Mouse (Mus musculus) embryonic stem cell, embryonic (primary cell): Measurements from ENCODE around the gene Eprs.

Source experiments
- CTCF ChIA-PET, 4 experiments: fragments of 300-600 bp in 2 of 4; fragments of 350-600 bp in 2 of 4; sonication (Branson Sonifier 250); formaldehyde crosslinking; loops; one replicate each; lab custom pipeline; 2022; ENCODE audit warnings: inconsistent platforms in 2 of 4; lab: Charles Lee
- POLR2A ChIA-PET, 4 experiments: fragments of 300-600 bp in 2 of 4; fragments of 350-600 bp in 2 of 4; sonication (Branson Sonifier 250); formaldehyde crosslinking; loops; one replicate each; lab custom pipeline; 2022; ENCODE audit warnings: antibody characterized with exemption in 4 of 4, inconsistent platforms in 1 of 4; lab: Charles Lee

The Eprs gene

DNA sequence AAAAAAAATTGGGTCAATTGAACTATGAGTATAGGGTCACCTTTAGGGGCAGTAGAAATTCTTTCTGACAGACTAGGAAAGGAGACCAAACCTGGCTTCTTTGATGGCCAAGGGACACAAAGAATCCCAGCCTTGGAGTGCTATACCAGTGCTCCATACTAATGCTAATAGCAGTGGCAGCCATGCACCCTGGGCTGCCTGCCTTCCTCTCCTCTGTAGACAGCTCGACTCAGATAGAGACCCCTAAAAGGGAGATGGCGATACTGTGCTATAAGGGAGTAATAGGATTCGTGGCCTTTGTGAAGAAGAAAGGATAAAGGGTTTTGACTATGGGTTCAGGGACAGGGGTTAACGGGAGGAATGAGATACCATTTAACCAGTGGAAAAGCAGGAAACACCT, 91.3 kb downstream of the Eprs start:
- ChIA-PET POLR2A (interaction anchor here in 3 of 4 experiments (0.7 to 2.5 kb wide), 13 partner anchors 8 to 630 kb away, joined by 3 to 14 read pairs (median 4); partner anchors contain the start of gene Iars2 (in 1 of the 3)), CTCF (interaction anchor here in 1 of 4 experiments (0.7 kb wide), 1 partner anchor 28 kb away, joined by 3 read pairs; no protein-coding TSS in a partner anchor)

DNA sequence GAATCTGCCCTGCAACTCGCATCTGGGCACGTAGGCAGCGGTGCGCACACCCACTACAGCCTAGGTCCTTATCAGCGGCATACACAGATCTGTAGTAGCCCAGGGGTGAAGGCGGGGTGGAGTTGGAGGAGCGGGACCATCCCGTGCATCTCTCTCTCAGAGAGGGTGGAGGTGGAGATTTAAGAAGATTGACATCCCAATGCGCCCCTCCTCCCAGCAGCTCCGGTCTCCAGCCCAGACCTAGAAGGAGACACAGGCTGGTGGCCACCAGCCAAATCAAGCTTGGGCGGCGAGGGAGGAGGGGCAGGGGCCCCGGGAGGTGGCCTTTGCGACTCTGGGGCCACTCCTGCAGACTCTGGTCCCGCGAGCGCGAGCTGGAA, 91.7 kb downstream of the Eprs start, which contains the start of gene Slc30a10:
Gene Slc30a10, plus strand, starts transcription at position 274 of the 380 bp plus-strand sequence.
- CTCF ChIA-PET: interaction anchor here in 2 of 4 experiments (0.6 to 0.7 kb wide), 3 partner anchors 27 to 63 kb away, joined by 3 to 5 read pairs (median 3); no protein-coding TSS in a partner anchor
- POLR2A ChIA-PET: interaction anchor here in 3 of 4 experiments (0.7 to 2.5 kb wide), 18 partner anchors 9 to 630 kb away, joined by 3 to 14 read pairs (median 4); partner anchors contain the start of gene Iars2 (in 1 of the 3)

- ChIA-PET POLR2A (interaction anchor here in 3 of 4 experiments (0.7 to 2.5 kb wide), 18 partner anchors 9 to 631 kb away, joined by 3 to 14 read pairs (median 4); partner anchors contain the start of gene Iars2 (in 1 of the 3)), CTCF (interaction anchor here in 2 of 4 experiments (0.6 to 0.7 kb wide), 3 partner anchors 27 to 62 kb away, joined by 3 to 5 read pairs (median 3); no protein-coding TSS in a partner anchor)
Observed at GRCm38 (mm10) chr1:185454955-185455701, 92.3 kb downstream of the Eprs start.

DNA sequence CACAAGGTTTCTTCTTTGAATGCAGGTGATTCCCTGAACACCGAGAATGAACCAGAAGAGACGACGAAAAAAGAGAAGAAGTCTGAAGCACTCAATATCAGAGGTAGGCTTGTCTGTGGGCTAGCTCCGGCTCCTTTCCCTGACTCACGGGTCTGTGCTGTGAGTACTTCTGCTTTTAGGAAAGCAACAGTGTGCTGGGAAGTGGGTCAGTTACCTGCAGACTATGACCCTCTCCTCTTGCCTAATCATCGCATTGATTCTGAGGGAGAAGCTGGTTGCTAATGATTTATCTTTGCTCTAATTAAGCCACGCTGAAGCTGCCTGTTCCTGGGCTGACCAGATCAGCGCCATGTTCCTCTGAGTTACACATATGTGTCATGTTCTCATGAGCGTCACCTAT, 93.5 kb downstream of the Eprs start:
- ChIA-PET CTCF (no interaction called here), POLR2A (interaction anchor here in 1 of 4 experiments (0.8 kb wide), 1 partner anchor 23 kb away, joined by 3 read pairs; no protein-coding TSS in a partner anchor)

- ChIA-PET POLR2A (interaction anchor here in 1 of 4 experiments (1.3 kb wide), 1 partner anchor 74 kb away, joined by 4 read pairs; no protein-coding TSS in a partner anchor), CTCF (interaction anchor here in 2 of 4 experiments (0.5 to 0.6 kb wide), 2 partner anchors 22 to 87 kb away, joined by 5 to 8 read pairs; no protein-coding TSS in a partner anchor)
Observed at GRCm38 (mm10) chr1:185460096-185460495, 97.3 kb downstream of the Eprs start.

GRCm38 (mm10) chr1:185462889-185463288, 100.0 kb downstream of the Eprs start:
- ChIA-PET CTCF (no interaction called here), POLR2A (interaction anchor here in 2 of 4 experiments (0.9 to 3.6 kb wide), 4 partner anchors 9 to 19 kb away, joined by 3 to 14 read pairs (median 10); partner anchors contain the start of gene Slc30a10 (in 1 of the 2))

- POLR2A ChIA-PET: interaction anchor here in 1 of 4 experiments (1.2 kb wide), 1 partner anchor 15 kb away, joined by 4 read pairs; the partner anchor contains the start of gene Slc30a10
- CTCF ChIA-PET: no interaction called here
Observed at GRCm38 (mm10) chr1:185469551-185470021, 106.7 kb downstream of the Eprs start.

- ChIA-PET POLR2A (interaction anchor here in 1 of 4 experiments (2.3 kb wide), 1 partner anchor 10 kb away, joined by 8 read pairs; no protein-coding TSS in a partner anchor), CTCF (no interaction called here)
Observed at GRCm38 (mm10) chr1:185472025-185472720, 109.3 kb downstream of the Eprs start.

GRCm38 (mm10) chr1:185472730-185473129, 109.9 kb downstream of the Eprs start:
- POLR2A ChIA-PET: interaction anchor here in 1 of 4 experiments (0.6 to 2.3 kb wide), 2 partner anchors 10 to 594 kb away, joined by 3 to 8 read pairs; no protein-coding TSS in a partner anchor
- CTCF ChIA-PET: no interaction called here

- POLR2A ChIA-PET: interaction anchor here in 1 of 4 experiments (0.6 to 2.3 kb wide), 2 partner anchors 11 to 595 kb away, joined by 3 to 8 read pairs; no protein-coding TSS in a partner anchor
- CTCF ChIA-PET: no interaction called here
Observed at GRCm38 (mm10) chr1:185473437-185473836, 110.6 kb downstream of the Eprs start.
